Mouse (Mus musculus): ENCODE measurements at regions not wholly inside any gene's neighbourhood (a gene's known extent, or its start where the extent isn't known, plus 50 kb on each side); places are given as distances from the start of the nearest gene placed in this dataset.
"Not testable (repeated sequence)": the region's sequence is repeated elsewhere in the genome, so short reads cannot be mapped to it uniquely, and the experiment has no call there.

DNA sequence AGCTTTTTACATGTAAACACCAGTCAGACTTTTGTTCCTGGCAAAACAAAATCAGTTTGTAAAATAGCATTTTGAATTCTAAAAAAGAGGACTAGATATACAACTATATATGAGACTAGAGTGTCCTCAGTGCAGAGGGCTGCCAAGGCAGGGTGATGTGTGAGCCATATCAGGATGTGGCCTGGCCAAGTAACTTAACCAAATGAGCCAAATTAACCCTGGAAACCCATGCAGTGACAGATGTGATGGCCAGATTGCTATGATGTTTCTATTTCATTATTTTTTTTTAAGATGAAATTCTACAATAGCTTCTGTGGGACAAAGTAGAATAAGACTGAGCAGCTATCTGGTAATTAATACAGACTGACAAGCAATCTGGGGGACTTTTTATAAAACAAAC is 181.8 kb downstream of the Nova1 start:
- in situ Hi-C loops (cut with MboI, MseI): no loop called here

- in situ Hi-C loops (cut with MboI, MseI): no loop called here
Observed at GRCm38 (mm10) chr12:46635125-46635772, 183.5 kb downstream of the Nova1 start.

- in situ Hi-C loops (cut with MboI, MseI): no loop called here
Observed at GRCm38 (mm10) chr12:46634771-46635124, 184.0 kb downstream of the Nova1 start.

DNA sequence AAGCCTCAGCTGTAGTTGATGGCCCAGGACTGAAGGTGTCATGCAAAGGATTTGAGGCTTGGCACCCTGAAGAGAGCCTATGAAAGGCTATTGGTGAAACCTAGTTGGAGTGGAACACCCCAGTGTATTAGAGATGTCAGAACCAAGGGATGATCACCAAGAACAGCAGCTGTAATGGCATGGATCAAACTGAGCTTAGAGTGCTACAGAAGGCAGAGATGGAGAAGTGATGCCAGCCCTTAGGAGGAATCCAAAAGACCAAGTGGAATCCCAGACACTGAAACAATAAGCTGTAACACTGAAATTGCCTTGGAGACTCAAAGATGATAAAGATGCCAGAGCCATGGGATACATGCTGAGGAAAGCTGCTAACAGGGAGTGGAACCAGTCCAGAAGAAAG is 186.3 kb downstream of the Nova1 start:
- in situ Hi-C loops (cut with MboI, MseI): not testable (repeated sequence)

DNA sequence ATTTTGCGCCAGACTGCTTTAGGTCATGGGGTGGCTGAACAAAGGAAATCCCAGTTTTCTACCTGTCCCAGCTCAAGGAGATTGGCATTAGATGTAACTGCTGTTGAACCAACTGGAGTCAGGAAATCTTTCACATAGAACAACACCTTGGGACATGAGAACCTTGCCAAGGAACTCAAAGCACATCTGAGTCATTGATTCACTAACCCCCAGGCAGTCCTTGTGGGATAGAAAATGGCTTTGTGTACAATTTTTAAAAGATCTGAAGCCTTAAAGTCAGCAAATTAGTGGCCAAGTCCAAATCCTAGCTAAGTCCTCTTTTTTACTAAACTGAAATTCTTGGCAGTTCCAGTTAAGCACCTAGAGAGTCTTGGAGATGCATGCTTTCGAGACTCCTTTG is 191.4 kb downstream of the Nova1 start:
- in situ Hi-C loops (cut with MboI, MseI): no loop called here

DNA sequence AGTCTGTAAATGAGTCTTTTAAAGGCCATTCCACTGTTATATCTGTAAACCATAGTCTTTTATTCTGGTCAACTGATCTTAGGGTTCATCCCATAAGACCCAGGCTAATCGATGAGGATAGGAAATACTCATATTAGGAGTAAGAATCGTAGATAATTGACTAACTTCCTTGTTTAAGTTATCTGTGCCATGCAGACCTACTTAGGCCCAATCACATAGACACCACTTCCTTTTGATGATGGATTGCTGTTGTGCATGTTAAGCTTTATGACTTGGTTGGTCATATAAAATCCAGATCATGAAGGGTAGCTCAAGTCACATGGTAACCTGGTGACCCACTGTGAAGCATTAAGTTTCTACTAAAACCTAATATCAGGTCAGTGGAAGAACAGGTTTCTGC is 207.3 kb downstream of the Nova1 start:
- in situ Hi-C loops (cut with MboI, MseI): loop anchor here (5.0 kb wide), 1 partner anchor 94 kb away; no protein-coding TSS in a partner anchor

- in situ Hi-C loops (cut with MboI, MseI): loop anchor here (5.0 kb wide), 1 partner anchor 92 kb away; no protein-coding TSS in a partner anchor
Observed at GRCm38 (mm10) chr12:46609580-46610311, 209.0 kb downstream of the Nova1 start.

GRCm38 (mm10) chr12:46608290-46608910 is 210.3 kb downstream of the Nova1 start:
- in situ Hi-C loops (cut with MboI, MseI): no loop called here

DNA sequence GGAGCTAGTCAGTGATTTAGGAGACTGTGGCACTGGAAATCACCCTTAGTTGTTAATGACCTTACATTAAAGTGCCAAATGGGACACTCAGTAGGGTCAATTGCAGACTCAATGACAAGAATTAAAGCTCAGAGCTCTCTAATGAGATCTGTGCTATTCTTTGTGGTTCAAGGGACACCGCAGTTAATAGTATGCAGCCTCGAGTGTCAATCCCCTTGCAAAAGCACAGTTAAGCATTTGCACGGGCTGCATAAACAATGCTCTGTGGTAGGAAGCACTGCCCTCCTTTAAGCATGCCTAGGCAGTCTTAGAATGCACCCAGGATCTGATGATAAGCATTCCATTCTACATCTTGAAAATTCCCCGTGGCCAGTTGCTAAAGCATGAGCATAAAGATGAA is 221.5 kb downstream of the Nova1 start:
- in situ Hi-C loops (cut with MboI, MseI): no loop called here

- in situ Hi-C loops (cut with MboI, MseI): no loop called here
Observed at GRCm38 (mm10) chr12:46568665-46569064, 250.1 kb downstream of the Nova1 start.

DNA sequence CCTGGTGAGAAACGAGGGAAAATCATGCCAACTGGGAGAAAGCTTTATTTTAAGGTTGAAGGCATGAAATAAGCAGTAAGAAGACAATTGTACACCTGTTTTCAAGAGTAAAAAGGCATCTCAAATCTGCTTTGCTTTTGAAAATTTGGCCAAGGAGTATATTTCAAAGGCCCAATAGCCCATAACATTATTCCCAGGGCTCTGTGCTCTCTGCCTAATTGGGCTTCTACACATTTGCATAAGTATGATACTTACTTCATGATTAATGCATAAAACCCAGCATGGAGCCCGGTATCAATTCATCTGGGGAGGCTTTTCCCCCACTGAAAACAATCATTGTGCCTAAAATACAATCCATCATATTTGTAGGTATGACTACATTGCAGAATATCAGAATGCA is 252.4 kb downstream of the Nova1 start:
- in situ Hi-C loops (cut with MboI, MseI): no loop called here

GRCm38 (mm10) chr12:46520942-46521341 is 297.8 kb downstream of the Nova1 start:
- in situ Hi-C loops (cut with MboI, MseI): no loop called here

- in situ Hi-C loops (cut with MboI, MseI): no loop called here
Observed at GRCm38 (mm10) chr12:46507829-46508228, 310.9 kb downstream of the Nova1 start.

DNA sequence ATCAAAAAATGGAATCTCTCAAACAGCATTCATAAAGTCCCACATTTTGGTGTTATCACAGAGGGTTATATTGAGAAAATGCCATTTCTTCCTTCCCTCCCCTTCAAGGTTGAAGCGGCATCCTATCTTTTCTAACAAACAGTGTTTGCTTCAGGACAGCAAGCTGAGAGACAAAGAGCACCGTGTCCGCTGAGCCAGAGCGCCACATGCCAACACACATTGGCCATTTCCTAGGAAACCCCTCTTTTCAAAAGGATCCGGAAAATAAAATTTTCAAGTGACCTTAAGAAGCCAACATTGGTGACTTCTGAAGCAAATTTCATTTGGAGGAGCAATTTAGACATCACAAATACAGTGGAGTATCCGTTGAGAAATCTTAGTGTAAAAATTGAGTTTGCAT is 326.3 kb downstream of the Nova1 start:
- in situ Hi-C loops (cut with MboI, MseI): no loop called here

DNA sequence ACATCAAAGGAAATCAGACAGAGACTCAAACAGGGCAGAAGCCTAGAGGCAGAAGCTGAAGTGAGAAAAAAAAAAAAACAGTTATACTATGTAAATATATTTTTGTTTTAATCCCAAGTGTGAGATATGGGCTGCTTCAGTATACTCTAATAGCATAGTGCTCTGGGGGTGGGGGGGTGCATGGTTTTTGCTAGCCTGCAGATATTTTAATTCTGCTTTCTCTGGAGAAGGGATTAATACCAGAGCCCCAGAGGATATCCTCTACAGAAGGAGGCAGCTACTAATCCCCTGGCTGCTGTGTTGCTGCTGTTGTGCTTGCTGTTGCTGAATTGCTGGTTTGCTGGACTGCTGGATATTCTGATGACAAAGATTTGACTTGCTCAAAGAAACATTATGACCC is 367.8 kb downstream of the Nova1 start:
- in situ Hi-C loops (cut with MboI, MseI): no loop called here

GRCm38 (mm10) chr12:46444644-46445313 is 373.9 kb downstream of the Nova1 start:
- in situ Hi-C loops (cut with MboI, MseI): no loop called here

DNA sequence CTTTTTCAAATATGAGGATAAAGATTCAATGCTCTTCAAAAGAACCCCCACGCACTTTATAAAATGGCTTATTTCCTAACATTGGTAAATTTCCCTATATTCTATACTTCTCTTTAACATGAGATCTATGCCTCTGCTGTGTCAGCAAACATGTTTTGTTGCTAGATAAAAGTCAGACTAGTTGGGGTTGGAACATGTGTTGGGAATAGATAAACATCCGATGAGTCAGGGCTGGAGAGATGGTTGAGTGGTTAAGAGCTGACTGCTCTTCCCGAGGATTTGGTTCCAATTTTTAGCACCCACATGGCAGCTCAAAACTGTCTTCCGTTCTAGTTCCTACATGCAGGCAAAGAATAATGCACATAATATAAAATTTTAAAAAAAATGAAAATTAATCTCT is 399.1 kb downstream of the Nova1 start:
- in situ Hi-C loops (cut with MboI, MseI): no loop called here

- in situ Hi-C loops (cut with MboI, MseI): no loop called here
Observed at GRCm38 (mm10) chr12:46418990-46419389, 399.7 kb downstream of the Nova1 start.

DNA sequence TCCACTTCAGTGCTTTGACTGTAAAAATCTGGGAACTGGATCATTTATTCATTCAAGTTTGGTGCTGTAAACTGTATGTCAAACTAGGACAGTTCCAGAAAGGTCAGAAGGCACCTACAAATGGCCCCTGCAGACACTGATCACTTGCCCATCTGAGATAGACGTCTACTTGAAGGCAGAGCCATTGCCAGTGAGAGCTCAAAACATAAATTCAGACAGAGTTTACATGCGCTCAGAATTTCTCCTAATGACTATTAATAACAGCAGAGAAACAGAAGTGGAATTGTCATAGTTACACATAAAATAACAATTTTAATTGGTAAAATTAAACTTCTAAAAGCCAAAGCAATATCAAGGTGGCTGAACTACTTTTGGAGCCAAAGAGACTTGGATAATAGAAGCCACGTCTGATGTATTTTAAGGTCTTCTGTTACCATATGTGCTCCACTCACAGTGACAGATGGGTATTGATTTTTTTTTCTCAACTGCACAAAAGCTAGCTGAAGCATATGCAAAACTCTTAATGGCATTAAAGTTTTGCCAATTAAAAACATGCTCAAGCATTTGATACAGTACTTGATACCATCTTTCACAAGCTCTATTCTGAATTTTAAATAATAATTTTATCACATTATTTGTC is 401.8 kb downstream of the Nova1 start:
- in situ Hi-C loops (cut with MboI, MseI): no loop called here

DNA sequence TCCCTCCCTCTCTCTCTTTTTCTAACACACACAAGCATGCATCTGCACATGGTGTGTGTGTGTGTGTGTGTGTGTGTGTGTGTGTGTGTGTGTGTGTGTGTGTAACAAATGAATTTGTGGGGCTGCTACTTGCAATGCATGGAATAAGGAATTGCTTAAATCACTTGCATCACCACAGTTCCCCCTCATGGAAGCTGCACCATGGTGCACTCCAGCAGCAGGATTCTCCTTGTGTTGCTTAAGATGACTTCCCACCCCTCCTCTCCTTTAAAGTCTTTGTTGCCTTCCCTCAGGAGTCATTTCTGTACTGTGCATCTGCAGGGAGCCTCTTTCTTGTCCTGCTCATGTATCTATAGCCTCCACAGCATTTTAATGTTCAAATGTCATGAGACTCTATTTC is 402.5 kb downstream of the Nova1 start:
- in situ Hi-C loops (cut with MboI, MseI): no loop called here

DNA sequence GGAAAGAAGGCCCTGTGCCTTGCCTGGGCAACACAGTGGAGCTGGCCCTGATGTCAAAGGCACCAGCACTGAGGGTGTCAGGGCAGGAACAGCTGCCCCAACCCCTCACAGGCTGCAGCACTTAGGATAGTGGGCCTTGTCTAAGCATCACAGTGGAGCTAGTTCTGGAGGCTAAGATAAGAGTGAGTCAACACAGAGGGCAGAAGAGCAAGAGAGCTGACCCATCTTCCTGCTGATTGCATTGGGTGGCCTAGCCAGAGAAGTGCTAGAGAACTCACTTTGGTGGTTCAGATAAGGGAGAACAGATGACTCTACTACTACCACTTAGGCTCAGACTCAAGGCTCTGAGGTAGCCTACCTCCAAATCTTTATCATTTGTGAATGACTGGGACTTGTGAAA is 413.1 kb downstream of the Nova1 start:
- in situ Hi-C loops (cut with MboI, MseI): no loop called here

DNA sequence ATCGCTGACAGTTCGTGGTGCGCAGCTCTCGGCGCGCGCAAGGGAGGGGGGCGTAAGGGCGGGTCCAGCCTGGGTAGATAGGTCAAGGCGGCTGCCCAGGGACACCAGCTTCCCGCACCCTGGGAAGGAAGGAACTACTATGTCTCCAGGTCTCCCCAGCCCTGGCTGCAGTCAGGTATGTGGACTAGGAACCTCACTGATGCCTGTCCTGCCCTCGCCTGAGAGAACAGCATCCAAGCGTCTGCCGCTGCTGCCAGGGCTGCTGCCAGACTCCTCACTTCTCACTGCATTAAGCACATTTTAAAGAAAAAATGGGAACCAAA is 419.1 kb downstream of the Nova1 start:
- in situ Hi-C loops (cut with MboI, MseI): no loop called here
